Mouse (Mus musculus) heart, postnatal 0 days (tissue): Measurements from ENCODE around the gene Ccdc85b.

Source experiments
- CTCF ChIP-seq: IDR thresholded peaks from 2 replicates; pipeline ENCODE4 v1.5.1; 2016; ENCODE audit warnings: antibody characterized with exemption, control low read depth, low read depth
- EP300 ChIP-seq: IDR thresholded peaks from 2 replicates; pipeline ENCODE4 v1.6.1; 2016; ENCODE audit warnings: antibody characterized with exemption, low read depth

DNA sequence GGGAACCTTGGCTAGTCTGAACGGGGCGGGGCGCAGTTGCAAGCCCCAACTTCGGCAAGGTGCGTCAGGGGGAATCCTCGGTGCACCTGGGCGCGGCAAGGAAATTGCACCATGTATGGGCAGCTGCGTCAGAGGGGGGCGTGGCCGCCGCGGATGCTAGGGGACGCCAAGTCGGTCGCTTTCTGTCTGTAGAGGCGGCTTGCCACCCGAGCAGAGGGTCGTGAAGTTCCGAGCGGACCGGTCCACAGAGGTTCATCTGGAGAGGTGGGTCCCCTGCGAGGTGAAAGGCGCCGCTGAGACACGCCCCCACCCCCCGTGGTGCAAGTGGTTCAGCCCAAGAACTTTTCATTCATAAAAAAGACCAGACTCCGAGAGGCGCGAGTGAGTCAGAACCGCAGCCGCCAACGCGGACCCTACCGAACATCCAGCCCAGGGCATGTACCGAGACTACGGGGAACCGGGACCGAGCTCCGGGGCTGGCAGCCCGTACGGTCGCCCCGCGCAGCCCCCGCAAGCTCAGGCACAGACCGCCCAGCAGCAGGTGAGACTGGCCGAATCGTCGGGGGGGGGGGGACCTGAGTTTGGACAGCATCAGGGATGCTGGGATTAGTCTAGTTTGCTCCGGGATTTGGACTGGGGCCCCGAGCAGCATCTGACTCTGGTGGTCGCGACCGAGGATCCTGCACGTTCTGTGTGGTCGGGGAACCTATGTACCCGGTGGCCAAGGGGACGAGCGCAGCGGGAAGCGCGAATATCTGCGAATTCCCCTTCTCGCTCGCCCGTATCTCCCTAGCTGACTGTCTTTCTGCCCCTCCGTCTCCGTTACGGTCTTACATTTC lies 10.0 kb downstream of the Ccdc85b start, which contains the start of gene Fosl1:
- TF ChIP-seq CTCF, result no peak
- TF ChIP-seq EP300, result no peak
